Mouse (Mus musculus): ENCODE results near the gene Caly.

Caly gene

GRCm38 (mm10) chr7:140042728-140043127 is 39.6 kb downstream of the Caly start:
- no peak for DNase-seq (ENCODE audit: low read depth, low spot score)

GRCm38 (mm10) chr7:140037171-140037555 is 45.2 kb downstream of the Caly start:
- DNase-seq (ENCODE audit: low read depth, low spot score): no peak

GRCm38 (mm10) chr7:140036281-140037170 is 45.8 kb downstream of the Caly start, which contains the start of the genes Zfp511 and Tubgcp2:
Zfp511 (plus strand) TSS chr7:140036391.
Tubgcp2 (minus strand) TSS chr7:140036669.
- DNase-seq (ENCODE audit: low read depth, low spot score): peak; percentile 78

DNA sequence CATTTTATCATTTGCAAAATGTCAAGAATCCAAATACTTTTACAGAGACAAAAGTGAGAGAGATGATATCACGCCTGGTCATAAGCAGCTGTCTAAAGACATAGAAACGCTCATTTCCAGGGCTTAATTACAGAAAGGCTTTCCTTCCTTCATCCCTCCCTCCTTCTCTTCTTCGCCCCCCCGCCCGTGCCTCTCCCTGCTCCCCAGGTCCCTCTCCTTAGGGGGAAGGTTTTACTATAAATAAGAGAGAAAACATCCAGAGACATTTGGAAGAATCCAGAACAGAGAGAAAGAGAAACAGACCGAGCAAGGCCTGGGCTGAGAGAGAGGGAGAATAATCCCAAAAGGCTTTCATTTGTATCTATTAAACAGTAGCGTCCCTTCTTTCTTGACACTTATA is 46.9 kb downstream of the Caly start:
- no peak for DNase-seq (ENCODE audit: low read depth, low spot score)

- no peak for DNase-seq (ENCODE audit: low read depth, low spot score)
Measured at GRCm38 (mm10) chr7:140033386-140033785, 49.0 kb downstream of the Caly start.

DNA sequence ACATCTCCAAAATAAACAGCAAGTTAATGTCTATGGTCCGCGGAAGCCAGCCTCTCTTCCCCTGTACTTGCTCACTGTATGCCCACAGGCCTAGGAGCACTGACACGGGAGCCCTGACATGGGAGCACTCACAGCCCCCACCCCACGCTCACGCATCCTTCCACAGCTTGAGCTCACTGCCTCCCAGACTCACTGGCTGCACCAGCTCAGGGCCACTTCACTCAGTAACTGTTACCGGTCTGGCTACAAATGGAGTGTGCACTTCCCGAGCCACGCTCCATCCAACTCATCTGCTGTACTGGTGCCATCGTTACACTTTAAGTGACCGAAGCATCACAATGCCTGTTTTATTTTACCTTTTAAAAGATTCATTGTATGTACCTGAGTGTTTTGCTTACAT is 50.0 kb downstream of the Caly start:
- no peak for DNase-seq (ENCODE audit: low read depth, low spot score)

GRCm38 (mm10) chr7:140031771-140032170 is 50.6 kb downstream of the Caly start:
- no peak for DNase-seq (ENCODE audit: low read depth, low spot score)
